Mouse (Mus musculus): ENCODE results near the gene Appl1. TPM values are rescaled to one million over a fixed set of nuclear protein-coding genes. Genes with fewer than 3 reads are reported as not detected.

The Appl1 gene
- total and polyA plus RNA-seq, 3 experiments: 2.5 to 4.5 TPM; not detected in 1

DNA sequence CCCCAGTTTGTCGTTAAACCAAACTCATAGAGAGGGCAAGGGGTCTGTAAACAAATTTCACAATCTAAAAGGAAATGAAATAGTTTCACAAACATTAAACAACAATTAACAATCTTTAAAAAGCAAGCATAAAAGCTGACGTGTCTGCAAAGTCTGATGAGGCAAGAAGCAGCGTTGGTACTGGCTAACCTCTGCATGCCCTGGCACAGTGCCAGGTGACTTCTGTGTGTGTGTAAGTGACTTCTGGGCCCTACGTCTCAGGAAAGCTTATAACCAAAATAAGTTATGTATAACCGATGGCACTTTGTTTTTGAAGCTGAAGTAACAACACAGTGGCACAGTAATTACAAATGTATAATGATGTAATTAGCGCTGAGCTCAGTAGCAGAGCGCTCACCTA lies 33.9 kb upstream of the Appl1 start:
- Histone ChIP-seq H3K9me3 (replicated peaks; ENCODE audit: insufficient read depth, low read length) (no peaks in the 10 kb centered on the region), H3K79me2 (ENCODE audit: control insufficient read depth, insufficient read depth, low read length, poor library complexity) (no peaks in the 10 kb centered on the region), H3K4me3 (ENCODE audit: control insufficient read depth in 1 of 2, insufficient read depth in 1 of 2, low read depth in 2 of 2, low read length in 2 of 2) (no peak overlapping the region), H3K4me1 (ENCODE audit: control insufficient read depth in 1 of 2, insufficient read depth in 2 of 2, low read length in 2 of 2) (no peaks in the 10 kb centered on the region), H3K36me3 (ENCODE audit: control insufficient read depth in 1 of 2, insufficient read depth in 2 of 2, low read length in 2 of 2) (no peaks in the 10 kb centered on the region), H3K9ac (ENCODE audit: control insufficient read depth, low read depth, low read length, poor library complexity, severe bottlenecking) (no peak overlapping the region), H3K27ac (ENCODE audit: control insufficient read depth, low read depth, low read length) (no peak overlapping the region), H3K27me3 (ENCODE audit: control insufficient read depth in 1 of 2, insufficient read depth in 2 of 2, low read length in 2 of 2) (peaks cover 0 to 13% of the 10 kb centered on the region in 2 experiments; a peak in 2 of 4 replicates)
- no peak for DNase-seq (ENCODE audit: low read depth, low spot score)
- TF ChIP-seq GATA1 (IDR thresholded peaks at IDR 0.05; ENCODE audit: low read depth, low read length) (no peak), CHD1 (IDR thresholded peaks at IDR 0.05; ENCODE audit: low read depth, low read length) (no peak), POLR2AphosphoS2 (IDR thresholded peaks at IDR 0.05; ENCODE audit: low read length) (no peak), MYB (IDR thresholded peaks at IDR 0.05; ENCODE audit: low read depth, low read length) (no peak), SIN3A (IDR thresholded peaks at IDR 0.05; ENCODE audit: low read length) (no peak), KAT2A (conservative IDR thresholded peaks at IDR 0.05; ENCODE audit: low read depth, low read length) (no peak), RAD21 (IDR thresholded peaks at IDR 0.05; ENCODE audit: low read depth, low read length) (no peak)

DNA sequence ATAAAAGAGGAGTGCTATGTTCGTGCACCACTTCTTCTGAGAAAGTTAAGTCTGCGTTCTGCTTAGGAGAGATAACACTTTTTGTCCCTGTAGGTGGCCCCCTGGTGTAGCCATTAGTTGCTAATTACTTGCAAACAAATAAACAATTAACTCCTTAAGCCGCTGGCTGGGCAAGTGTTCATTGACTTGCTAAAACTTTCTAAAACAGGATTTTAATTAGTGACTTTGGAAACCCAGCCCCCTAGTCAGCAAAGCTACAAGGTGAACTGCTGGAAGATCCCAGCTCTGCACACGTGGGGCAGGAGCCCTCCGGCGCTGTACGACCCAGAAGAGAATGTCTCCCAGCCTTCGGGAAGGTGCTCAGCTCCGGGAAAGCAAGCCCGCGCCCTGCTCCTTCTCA lies 29.4 kb upstream of the Appl1 start:
- no peak for DNase-seq (ENCODE audit: low read depth, low spot score)
- H3K9ac ChIP-seq (ENCODE audit: control insufficient read depth, low read depth, low read length, poor library complexity, severe bottlenecking): no peak overlapping the region
- H3K4me1 ChIP-seq (ENCODE audit: control insufficient read depth in 1 of 2, insufficient read depth in 2 of 2, low read length in 2 of 2): no peaks in the 10 kb centered on the region
- H3K27me3 ChIP-seq (ENCODE audit: control insufficient read depth in 1 of 2, insufficient read depth in 2 of 2, low read length in 2 of 2): peaks cover 3 to 11% of the 10 kb centered on the region in 2 experiments; a peak in 3 of 4 replicates
- H3K4me3 ChIP-seq (ENCODE audit: control insufficient read depth in 1 of 2, insufficient read depth in 1 of 2, low read depth in 2 of 2, low read length in 2 of 2): no peak overlapping the region
- no peaks in the 10 kb centered on the region for H3K36me3 ChIP-seq (ENCODE audit: control insufficient read depth in 1 of 2, insufficient read depth in 2 of 2, low read length in 2 of 2)
- TF ChIP-seq BHLHE40 (IDR thresholded peaks at IDR 0.05; ENCODE audit: borderline replicate concordance, low read depth, low read length) (no peak), NELFE (IDR thresholded peaks at IDR 0.05; ENCODE audit: low read depth, low read length) (no peak), MYB (IDR thresholded peaks at IDR 0.05; ENCODE audit: low read depth, low read length) (no peak), ZC3H11A (IDR thresholded peaks at IDR 0.05; ENCODE audit: low read depth, low read length) (no peak), GABPA (IDR thresholded peaks at IDR 0.05; ENCODE audit: low read depth, low read length) (no peak), MAFK (IDR thresholded peaks at IDR 0.05; ENCODE audit: borderline replicate concordance, low read depth, low read length) (no peak), ZMIZ1 (IDR thresholded peaks at IDR 0.05; ENCODE audit: low read depth, low read length) (no peak), TAL1 (IDR thresholded peaks at IDR 0.05; ENCODE audit: low read length) (no peak), POLR2AphosphoS2 (IDR thresholded peaks at IDR 0.05; ENCODE audit: low read length) (no peak), MEF2A (IDR thresholded peaks at IDR 0.05; ENCODE audit: extremely low read depth, insufficient replicate concordance, low read depth, low read length, poor library complexity, severe bottlenecking) (no peak), CHD1 (IDR thresholded peaks at IDR 0.05; ENCODE audit: low read depth, low read length) (no peak), EP300 (IDR thresholded peaks at IDR 0.05; ENCODE audit: low read depth in 1 of 2, low read length in 2 of 2) (no peak), E2F4 (IDR thresholded peaks at IDR 0.05; ENCODE audit: borderline replicate concordance, low read depth, low read length) (no peak), TCF12 (IDR thresholded peaks at IDR 0.05; ENCODE audit: low read depth, low read length) (no peak), RAD21 (IDR thresholded peaks at IDR 0.05; ENCODE audit: low read depth, low read length) (no peak), MXI1 (IDR thresholded peaks at IDR 0.05; ENCODE audit: low read depth, low read length) (no peak), RCOR1 (IDR thresholded peaks at IDR 0.05; ENCODE audit: low read depth, low read length) (no peak)
- no peak overlapping the region for H3K27ac ChIP-seq (ENCODE audit: control insufficient read depth, low read depth, low read length)
- no peaks in the 10 kb centered on the region for H3K9me3 ChIP-seq (replicated peaks; ENCODE audit: insufficient read depth, low read length)
- H3K79me2 ChIP-seq (ENCODE audit: control insufficient read depth, insufficient read depth, low read length, poor library complexity): no peaks in the 10 kb centered on the region

Data from MEL (cell line).